Mouse (Mus musculus) gastrocnemius, postnatal 14 days (tissue): ENCODE measurements at regions not wholly inside any gene's neighbourhood (a gene's known extent, or its start where the extent isn't known, plus 50 kb on each side); places are given as distances from the start of the nearest gene placed in this dataset.

ENCODE experiments used
- DNase-seq: peaks from one replicate; pipeline ENCODE4 v3.0.0; 2021; ENCODE audit warnings: mixed read lengths
- intact Hi-C: fragments of 180-260 bp; cut with DNase I; formaldehyde crosslinking; loops from one replicate; pipeline ENCODE4 v1.15.1; 2025; ENCODE audit warnings: low total_unique reads

- DNase-seq = peak; percentile 58
- intact Hi-C loops = no loop called here
Measured at GRCm38 (mm10) chr11:79830567-79831055, 131.6 kb downstream of the Utp6 start.

DNA sequence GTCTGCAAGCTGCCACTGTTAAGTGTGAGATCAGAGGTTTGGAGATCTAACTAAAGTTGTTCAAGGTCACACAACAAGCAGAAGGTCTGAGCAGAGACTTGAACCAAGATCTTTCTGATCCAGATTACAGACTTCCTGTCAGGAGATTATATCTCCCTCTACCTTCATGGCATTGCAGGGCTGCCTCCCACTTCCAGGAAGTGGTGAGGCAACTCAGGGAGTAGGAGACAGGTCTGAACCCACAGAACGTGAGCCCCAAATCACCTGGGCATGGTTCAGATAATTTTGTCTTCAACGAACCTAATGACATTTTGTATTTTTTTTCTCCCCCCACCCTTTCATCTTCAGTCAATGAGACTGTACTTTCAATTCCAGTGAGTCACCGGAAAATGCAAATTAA is 135.2 kb downstream of the Utp6 start:
- intact Hi-C loops = no loop called here
- DNase-seq = no peak

- intact Hi-C loops = no loop called here
- DNase-seq = no peak
Measured at GRCm38 (mm10) chr11:79825881-79826280, 136.3 kb downstream of the Utp6 start.

DNA sequence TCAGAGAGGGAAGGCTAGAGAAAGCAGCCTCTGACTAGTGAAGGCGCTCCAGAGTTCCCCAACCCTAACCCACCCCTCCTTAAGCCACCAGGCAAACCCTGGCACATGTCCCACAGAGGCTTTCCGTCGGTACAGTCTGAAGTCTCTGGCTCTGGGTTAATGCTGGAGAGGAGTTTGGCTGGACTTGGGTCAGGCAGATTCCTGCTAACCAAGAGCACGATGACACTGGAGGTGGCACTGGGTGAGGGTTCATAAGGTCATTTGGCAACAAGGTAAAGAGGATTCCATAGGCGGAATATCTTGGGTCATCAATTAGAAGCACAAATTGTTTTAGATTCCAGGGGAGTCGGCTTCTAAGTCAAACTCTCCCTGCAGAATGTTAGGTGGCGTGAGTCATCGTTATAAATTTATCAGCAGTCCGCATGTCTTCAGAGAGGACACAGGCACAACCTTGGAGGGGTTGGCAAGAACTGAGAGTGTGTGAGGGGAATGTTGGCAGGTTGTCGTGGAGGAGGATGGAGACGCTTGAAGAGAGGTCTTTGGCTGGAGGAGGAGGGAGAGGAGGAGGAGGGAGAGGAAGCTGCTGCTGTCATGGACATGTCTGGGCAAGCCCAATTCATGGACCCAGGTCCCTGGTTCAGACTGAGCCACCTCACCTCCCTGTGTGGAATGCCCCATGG is 138.4 kb downstream of the Utp6 start:
- intact Hi-C loops = no loop called here
- no peak for DNase-seq

- DNase-seq = no peak
- intact Hi-C loops = no loop called here
Measured at GRCm38 (mm10) chr11:79821986-79822385, 140.2 kb downstream of the Utp6 start.

- no peak for DNase-seq
- intact Hi-C loops = no loop called here
Measured at GRCm38 (mm10) chr11:79815156-79815555, 147.0 kb downstream of the Utp6 start.

GRCm38 (mm10) chr11:79806911-79807466 is 155.2 kb downstream of the Utp6 start:
- DNase-seq = peak; percentile 36
- intact Hi-C loops = loop anchor here (10.0 kb wide), 2 partner anchors 78 to 108 kb away; no protein-coding TSS in a partner anchor

DNA sequence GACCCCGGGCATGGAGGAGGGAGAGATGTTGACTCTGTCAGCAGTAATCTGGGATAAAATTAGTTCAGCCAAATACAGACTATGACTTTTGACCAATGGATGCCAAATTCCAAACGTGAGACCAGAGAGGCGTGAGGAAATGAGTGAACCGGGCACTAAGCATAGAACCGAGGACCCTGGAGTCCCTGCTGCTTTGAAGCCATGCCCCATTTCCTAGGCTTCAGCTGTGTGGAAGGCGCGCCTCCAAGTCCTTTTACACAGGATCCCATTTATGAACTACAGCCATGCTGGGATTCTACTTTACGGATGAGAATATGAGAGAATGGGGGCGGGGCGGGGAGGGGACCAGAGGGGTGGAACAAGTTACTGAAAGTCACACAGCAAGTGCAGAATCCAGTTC is 155.8 kb downstream of the Utp6 start:
- intact Hi-C loops = loop anchor here (10.0 kb wide), 2 partner anchors 78 to 108 kb away; no protein-coding TSS in a partner anchor
- peak; percentile 26 for DNase-seq

GRCm38 (mm10) chr11:79805981-79806415 is 156.2 kb downstream of the Utp6 start:
- peak; percentile 70 for DNase-seq
- intact Hi-C loops = loop anchor here (10.0 kb wide), 2 partner anchors 79 to 109 kb away; no protein-coding TSS in a partner anchor

GRCm38 (mm10) chr11:79803971-79804370 is 158.2 kb downstream of the Utp6 start:
- DNase-seq = no peak
- intact Hi-C loops = loop anchor here (10.0 kb wide), 2 partner anchors 81 to 111 kb away; no protein-coding TSS in a partner anchor

- peak; percentile 92 for DNase-seq
- intact Hi-C loops = loop anchor here (10.0 kb wide), 2 partner anchors 82 to 112 kb away; no protein-coding TSS in a partner anchor
Measured at GRCm38 (mm10) chr11:79803006-79803405, 159.2 kb downstream of the Utp6 start.

DNA sequence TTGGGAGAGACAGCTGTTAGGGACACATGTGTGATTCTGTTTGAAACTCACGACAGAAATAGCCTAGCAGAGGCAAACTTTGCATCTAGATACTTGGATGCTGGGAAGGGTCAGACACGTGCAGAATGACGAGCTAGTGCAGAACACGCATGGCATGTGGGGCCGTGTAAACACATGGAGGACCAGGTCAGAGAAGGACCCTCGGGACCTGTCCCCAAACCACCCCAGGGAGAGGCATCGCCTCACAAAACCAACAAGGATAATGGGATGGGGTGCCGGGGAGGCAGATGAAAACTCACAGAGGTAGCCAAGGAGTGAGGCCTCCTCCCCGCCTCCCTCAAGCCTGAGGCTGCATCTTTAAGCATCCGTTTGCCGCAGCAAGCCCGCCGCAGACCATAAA is 159.6 kb downstream of the Utp6 start:
- intact Hi-C loops = loop anchor here (10.0 kb wide), 2 partner anchors 82 to 112 kb away; no protein-coding TSS in a partner anchor
- DNase-seq = peak; percentile 58

GRCm38 (mm10) chr11:79800256-79800655 is 161.9 kb downstream of the Utp6 start:
- DNase-seq = no peak
- intact Hi-C loops = loop anchor here (10.0 kb wide), 2 partner anchors 85 to 115 kb away; no protein-coding TSS in a partner anchor

GRCm38 (mm10) chr11:79788251-79788741 is 173.9 kb downstream of the Utp6 start:
- peak; percentile 32 for DNase-seq
- intact Hi-C loops = loop anchor here (5.0 kb wide), 1 partner anchor 76 kb away; no protein-coding TSS in a partner anchor

- intact Hi-C loops = loop anchor here (5.0 kb wide), 1 partner anchor 75 kb away; no protein-coding TSS in a partner anchor
- no peak for DNase-seq
Measured at GRCm38 (mm10) chr11:79787766-79788165, 174.4 kb downstream of the Utp6 start.

- intact Hi-C loops = loop anchor here (5.0 kb wide), 1 partner anchor 37 kb away; no protein-coding TSS in a partner anchor
- no peak for DNase-seq
Measured at GRCm38 (mm10) chr11:79784071-79784470, 178.1 kb downstream of the Utp6 start.

DNA sequence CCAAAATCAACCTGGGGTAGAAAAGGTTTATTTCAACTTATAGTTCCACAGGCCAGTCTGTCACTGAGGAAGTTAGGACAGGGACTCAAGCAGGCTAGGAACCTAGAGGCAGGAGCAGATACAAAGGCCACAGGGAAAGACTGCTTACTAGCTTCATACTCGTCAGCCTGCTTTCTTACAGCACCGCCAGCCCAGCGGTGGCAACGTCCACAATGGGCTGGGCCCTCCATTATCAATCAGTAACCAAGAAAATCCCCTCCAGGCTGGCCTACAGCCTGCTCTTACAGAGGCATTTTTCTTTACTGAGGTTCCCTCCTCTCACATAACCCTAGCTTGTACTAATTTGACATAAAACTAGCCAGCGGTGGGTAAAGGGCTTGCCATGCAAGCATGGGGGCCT is 180.2 kb downstream of the Utp6 start:
- intact Hi-C loops = loop anchor here (5.0 kb wide), 1 partner anchor 35 kb away; no protein-coding TSS in a partner anchor
- DNase-seq = no peak

- DNase-seq = no peak
- intact Hi-C loops = loop anchor here (5.0 kb wide), 1 partner anchor 32 kb away; no protein-coding TSS in a partner anchor
Measured at GRCm38 (mm10) chr11:79779756-79780155, 182.4 kb downstream of the Utp6 start.

GRCm38 (mm10) chr11:79778522-79778921 is 183.7 kb downstream of the Utp6 start:
- peak; percentile 44 for DNase-seq
- intact Hi-C loops = no loop called here

DNA sequence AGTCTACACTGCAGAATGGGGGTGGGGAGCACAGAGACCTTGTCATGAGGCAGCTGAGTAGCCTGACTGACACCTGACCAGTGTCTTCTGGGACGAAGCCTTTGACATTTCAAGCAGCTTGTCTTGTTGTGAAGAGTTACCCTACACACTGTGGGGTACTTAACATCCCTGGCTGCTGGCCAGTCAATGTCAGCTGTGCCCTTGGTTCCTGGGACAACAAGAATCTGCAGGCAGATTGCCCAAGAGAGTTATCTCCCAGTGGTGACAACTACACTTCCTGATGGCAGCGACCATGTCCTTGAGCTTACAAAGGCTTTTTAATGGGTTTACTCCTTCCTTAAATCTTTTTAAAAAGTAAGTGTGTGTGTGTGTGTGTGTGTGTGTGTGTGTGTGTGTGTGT is 184.2 kb downstream of the Utp6 start:
- intact Hi-C loops = no loop called here
- DNase-seq = no peak
